Mouse (Mus musculus) thymus, adult 2 months (tissue): ENCODE measurements at regions not wholly inside any gene's neighbourhood (a gene's known extent, or its start where the extent isn't known, plus 50 kb on each side); places are given as distances from the start of the nearest gene placed in this dataset.

Experiments
- CTCF ChIP-seq: fragments of 200-500 bp; IDR thresholded peaks from 2 replicates; pipeline ENCODE4 v1.5.1; 2012; ENCODE audit warnings: mild to moderate bottlenecking, control low read depth, low read length, moderate library complexity, borderline replicate concordance; ENCODE audit not compliant: control insufficient read depth, poor library complexity, insufficient read depth; ENCODE audit errors: extremely low read depth
- POLR2A ChIP-seq: fragments of 200-500 bp; IDR thresholded peaks from 2 replicates; pipeline ENCODE4 v1.6.1; 2012; ENCODE audit warnings: mild to moderate bottlenecking, low read length, control low read depth, moderate library complexity; ENCODE audit not compliant: control insufficient read depth, poor library complexity, insufficient read depth; ENCODE audit errors: extremely low read depth

DNA sequence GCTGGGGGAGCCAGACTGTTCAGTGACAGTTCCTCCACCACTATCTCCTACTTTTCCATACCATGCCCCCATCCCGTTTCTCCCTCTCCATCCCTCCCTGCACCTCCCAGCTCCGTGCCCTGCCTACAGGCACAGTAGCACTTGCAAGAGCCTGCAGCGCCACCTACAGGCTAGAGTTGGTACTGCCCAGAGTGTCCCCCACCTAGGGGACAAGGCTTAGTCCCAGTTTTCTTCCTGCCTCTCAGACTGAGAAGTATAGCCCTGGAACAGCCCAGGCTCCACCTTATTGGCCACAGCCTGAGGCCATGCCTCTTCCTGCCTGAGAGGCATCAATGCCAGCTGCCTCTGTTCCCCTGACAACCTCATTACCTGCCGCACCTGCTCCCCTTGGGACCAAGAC is 351.3 kb downstream of the Ptpru start:
- peak; percentile 86 for TF ChIP-seq CTCF
- TF ChIP-seq POLR2A: no peak
